Mouse (Mus musculus): ENCODE measurements around the gene Traf3. TPM values are rescaled to one million over a fixed set of nuclear protein-coding genes. Genes with fewer than 3 reads are reported as not detected.

Gene Traf3
- total RNA-seq, 1 experiment, result 12.4 TPM

GRCm38 (mm10) chr12:111151422-111152156 is 14.6 kb upstream of the Traf3 start:
- H3K4me3 ChIP-seq (ENCODE audit: insufficient read depth in 1 of 2, low read depth in 1 of 2, low read length in 2 of 2, poor library complexity in 1 of 2, severe bottlenecking in 1 of 2), result no peak overlapping the region
- no peaks in the 10 kb centered on the region for H3K36me3 ChIP-seq (ENCODE audit: control insufficient read depth, insufficient read depth, low read length, poor library complexity, severe bottlenecking)
- no peak overlapping the region for H3K9ac ChIP-seq (ENCODE audit: insufficient read depth, low read depth, low read length, poor library complexity, severe bottlenecking)
- no peaks in the 10 kb centered on the region for H3K9me3 ChIP-seq (ENCODE audit: control insufficient read depth, insufficient read depth, low read depth, low read length)
- in situ Hi-C loops (cut with MboI; ENCODE audit: low sequenced_read_pairs in 2 of 2, unreplicated experiment in 2 of 2), result no loop called here
- no peak for DNase-seq (ENCODE audit: low read depth, low spot score)
- H3K27ac ChIP-seq (ENCODE audit: insufficient read depth, low read depth, low read length, poor library complexity, severe bottlenecking), result no peak overlapping the region
- H3K4me1 ChIP-seq (ENCODE audit: control insufficient read depth in 2 of 2, insufficient read depth in 2 of 2, low read length in 2 of 2, poor library complexity in 1 of 2), result peaks cover 0 to 3% of the 10 kb centered on the region in 2 experiments; a peak in 1 of 4 replicates
- TF ChIP-seq ZC3H11A (IDR thresholded peaks at IDR 0.05; ENCODE audit: borderline replicate concordance, low read depth, low read length) (no peak), MAFK (IDR thresholded peaks at IDR 0.05; ENCODE audit: insufficient read depth, low read depth, low read length) (no peak), CHD2 (IDR thresholded peaks at IDR 0.05; ENCODE audit: low read depth, low read length) (no peak), ZNF384 (IDR thresholded peaks at IDR 0.05; ENCODE audit: low read depth, low read length) (no peak), HCFC1 (IDR thresholded peaks at IDR 0.05; ENCODE audit: borderline replicate concordance, insufficient read depth, low read length) (no peak)

GRCm38 (mm10) chr12:111152579-111152978 is 13.6 kb upstream of the Traf3 start:
- H3K36me3 ChIP-seq (ENCODE audit: control insufficient read depth, insufficient read depth, low read length, poor library complexity, severe bottlenecking), result no peaks in the 10 kb centered on the region
- in situ Hi-C loops (cut with MboI; ENCODE audit: low sequenced_read_pairs in 2 of 2, unreplicated experiment in 2 of 2), result no loop called here

GRCm38 (mm10) chr12:111152981-111153710 is 13.0 kb upstream of the Traf3 start:
- Histone ChIP-seq H3K36me3 (ENCODE audit: control insufficient read depth, insufficient read depth, low read length, poor library complexity, severe bottlenecking) (no peaks in the 10 kb centered on the region), H3K27ac (ENCODE audit: insufficient read depth, low read depth, low read length, poor library complexity, severe bottlenecking) (no peak overlapping the region), H3K9ac (ENCODE audit: insufficient read depth, low read depth, low read length, poor library complexity, severe bottlenecking) (no peak overlapping the region), H3K4me1 (ENCODE audit: control insufficient read depth in 2 of 2, insufficient read depth in 2 of 2, low read length in 2 of 2, poor library complexity in 1 of 2) (peaks cover 0 to 3% of the 10 kb centered on the region in 2 experiments; a peak in 1 of 4 replicates), H3K9me3 (ENCODE audit: control insufficient read depth, insufficient read depth, low read depth, low read length) (no peaks in the 10 kb centered on the region), H3K4me3 (ENCODE audit: insufficient read depth in 1 of 2, low read depth in 1 of 2, low read length in 2 of 2, poor library complexity in 1 of 2, severe bottlenecking in 1 of 2) (no peak overlapping the region)
- no peak for DNase-seq (ENCODE audit: low read depth, low spot score)
- in situ Hi-C loops (cut with MboI; ENCODE audit: low sequenced_read_pairs in 2 of 2, unreplicated experiment in 2 of 2), result no loop called here
- TF ChIP-seq MAFK (IDR thresholded peaks at IDR 0.05; ENCODE audit: insufficient read depth, low read depth, low read length) (no peak), HCFC1 (IDR thresholded peaks at IDR 0.05; ENCODE audit: borderline replicate concordance, insufficient read depth, low read length) (no peak), CHD2 (IDR thresholded peaks at IDR 0.05; ENCODE audit: low read depth, low read length) (no peak), ZNF384 (IDR thresholded peaks at IDR 0.05; ENCODE audit: low read depth, low read length) (no peak), ZC3H11A (IDR thresholded peaks at IDR 0.05; ENCODE audit: borderline replicate concordance, low read depth, low read length) (no peak)

More at GRCm38 (mm10) chr12:111152579-111152978, 13.6 kb upstream of the Traf3 start:
- H3K9me3 ChIP-seq (ENCODE audit: control insufficient read depth, insufficient read depth, low read depth, low read length), result no peaks in the 10 kb centered on the region
- no peak for DNase-seq (ENCODE audit: low read depth, low spot score)
- TF ChIP-seq CHD2 (IDR thresholded peaks at IDR 0.05; ENCODE audit: low read depth, low read length), result no peak
- no peak for TF ChIP-seq ZNF384 (IDR thresholded peaks at IDR 0.05; ENCODE audit: low read depth, low read length)
- no peak for TF ChIP-seq ZC3H11A (IDR thresholded peaks at IDR 0.05; ENCODE audit: borderline replicate concordance, low read depth, low read length)
- no peak for TF ChIP-seq HCFC1 (IDR thresholded peaks at IDR 0.05; ENCODE audit: borderline replicate concordance, insufficient read depth, low read length)
- no peak for TF ChIP-seq MAFK (IDR thresholded peaks at IDR 0.05; ENCODE audit: insufficient read depth, low read depth, low read length)
- no peak overlapping the region for H3K9ac ChIP-seq (ENCODE audit: insufficient read depth, low read depth, low read length, poor library complexity, severe bottlenecking)
- H3K4me3 ChIP-seq (ENCODE audit: insufficient read depth in 1 of 2, low read depth in 1 of 2, low read length in 2 of 2, poor library complexity in 1 of 2, severe bottlenecking in 1 of 2), result no peak overlapping the region
- H3K27ac ChIP-seq (ENCODE audit: insufficient read depth, low read depth, low read length, poor library complexity, severe bottlenecking), result no peak overlapping the region
- peaks cover 0 to 3% of the 10 kb centered on the region in 2 experiments; a peak in 1 of 4 replicates for H3K4me1 ChIP-seq (ENCODE audit: control insufficient read depth in 2 of 2, insufficient read depth in 2 of 2, low read length in 2 of 2, poor library complexity in 1 of 2)

GRCm38 (mm10) chr12:111153946-111154345 is 12.2 kb upstream of the Traf3 start:
- DNase-seq (ENCODE audit: low read depth, low spot score), result no peak
- in situ Hi-C loops (cut with MboI; ENCODE audit: low sequenced_read_pairs in 2 of 2, unreplicated experiment in 2 of 2), result no loop called here

More at GRCm38 (mm10) chr12:111153946-111154345, 12.2 kb upstream of the Traf3 start:
- H3K4me1 ChIP-seq (ENCODE audit: control insufficient read depth in 2 of 2, insufficient read depth in 2 of 2, low read length in 2 of 2, poor library complexity in 1 of 2), result peaks cover 0 to 3% of the 10 kb centered on the region in 2 experiments; a peak in 1 of 4 replicates
- no peak overlapping the region for H3K27ac ChIP-seq (ENCODE audit: insufficient read depth, low read depth, low read length, poor library complexity, severe bottlenecking)
- H3K36me3 ChIP-seq (ENCODE audit: control insufficient read depth, insufficient read depth, low read length, poor library complexity, severe bottlenecking), result no peaks in the 10 kb centered on the region
- H3K9me3 ChIP-seq (ENCODE audit: control insufficient read depth, insufficient read depth, low read depth, low read length), result no peaks in the 10 kb centered on the region
- H3K9ac ChIP-seq (ENCODE audit: insufficient read depth, low read depth, low read length, poor library complexity, severe bottlenecking), result no peak overlapping the region
- H3K4me3 ChIP-seq (ENCODE audit: insufficient read depth in 1 of 2, low read depth in 1 of 2, low read length in 2 of 2, poor library complexity in 1 of 2, severe bottlenecking in 1 of 2), result no peak overlapping the region
- no peak for TF ChIP-seq HCFC1 (IDR thresholded peaks at IDR 0.05; ENCODE audit: borderline replicate concordance, insufficient read depth, low read length)
- no peak for TF ChIP-seq MAFK (IDR thresholded peaks at IDR 0.05; ENCODE audit: insufficient read depth, low read depth, low read length)
- no peak for TF ChIP-seq ZNF384 (IDR thresholded peaks at IDR 0.05; ENCODE audit: low read depth, low read length)
- no peak for TF ChIP-seq CHD2 (IDR thresholded peaks at IDR 0.05; ENCODE audit: low read depth, low read length)
- no peak for TF ChIP-seq ZC3H11A (IDR thresholded peaks at IDR 0.05; ENCODE audit: borderline replicate concordance, low read depth, low read length)

Data from ES-E14 (cell line).